Mouse (Mus musculus) cerebellum, adult 2 months (tissue): ENCODE measurements around the gene Cacnb4.

Experiments
- CTCF ChIP-seq: fragments of 200-500 bp; IDR thresholded peaks from 2 replicates; pipeline ENCODE4 v1.5.1; 2011; ENCODE audit warnings: low read depth, mild to moderate bottlenecking, control low read depth, low read length, moderate library complexity, borderline replicate concordance; ENCODE audit not compliant: insufficient read depth
- POLR2A ChIP-seq: fragments of 200-500 bp; IDR thresholded peaks from 2 replicates; pipeline ENCODE4 v1.6.1; 2011; ENCODE audit warnings: low read length, control low read depth, borderline replicate concordance; ENCODE audit not compliant: insufficient read depth

GRCm38 (mm10) chr2:52406480-52406879 is 270.2 kb downstream of the Cacnb4 start:
- peak; percentile 35; the same call in 1 of the 2 replicates for TF ChIP-seq CTCF
- TF ChIP-seq POLR2A = no peak
